Mouse (Mus musculus): Measurements from ENCODE around the gene Ttll12. TPM values are rescaled to one million over a fixed set of nuclear protein-coding genes. Genes with fewer than 3 reads are reported as not detected.

Gene Ttll12
- polyA plus RNA-seq, 1 experiment from 2014 or later = 38.9 TPM

- Histone ChIP-seq H3K27ac (ENCODE audit: low read length) (peak overlapping the region; percentile 83), H3K9ac (replicated peaks; ENCODE audit: low read length) (peak overlapping the region; percentile 20; the same call in 1 of the 2 replicates), H3K36me3 (ENCODE audit: insufficient read depth, low read length) (no peaks in the 10 kb centered on the region), H3K4me1 (ENCODE audit: insufficient read depth, low read length) (peaks cover 41% of the 10 kb centered on the region), H3K27me3 (ENCODE audit: insufficient read depth, low read length) (peaks cover 21% of the 10 kb centered on the region), H3K9me3 (ENCODE audit: low read length) (no peaks in the 10 kb centered on the region), H3K4me3 (ENCODE audit: low read length) (no peak overlapping the region), H3K4me2 (replicated peaks; ENCODE audit: low read depth, low read length) (no peak overlapping the region)
- ATAC-seq (ENCODE audit: low FRiP score, low TSS enrichment) = no peak
- WGBS = 52% methylated on average over 6 of the region's 6 CpGs
Measured at GRCm38 (mm10) chr15:83530688-83531087, 64.3 kb downstream of the Ttll12 start.

GRCm38 (mm10) chr15:83530233-83530632 lies 64.7 kb downstream of the Ttll12 start:
- no peak overlapping the region for H3K4me3 ChIP-seq (ENCODE audit: low read length)
- H3K27me3 ChIP-seq (ENCODE audit: insufficient read depth, low read length) = peaks cover 22% of the 10 kb centered on the region
- H3K4me1 ChIP-seq (ENCODE audit: insufficient read depth, low read length) = peaks cover 41% of the 10 kb centered on the region
- ATAC-seq (ENCODE audit: low FRiP score, low TSS enrichment) = peak; percentile 39
- no peaks in the 10 kb centered on the region for H3K9me3 ChIP-seq (ENCODE audit: low read length)
- peak overlapping the region; percentile 83 for H3K27ac ChIP-seq (ENCODE audit: low read length)
- no peak overlapping the region for H3K4me2 ChIP-seq (replicated peaks; ENCODE audit: low read depth, low read length)
- peak overlapping the region; percentile 20; the same call in 1 of the 2 replicates for H3K9ac ChIP-seq (replicated peaks; ENCODE audit: low read length)
- WGBS = 39% methylated on average over 9 of the region's 9 CpGs
- H3K36me3 ChIP-seq (ENCODE audit: insufficient read depth, low read length) = no peaks in the 10 kb centered on the region

- ATAC-seq (ENCODE audit: low FRiP score, low TSS enrichment) = no peak
- Histone ChIP-seq H3K9ac (replicated peaks; ENCODE audit: low read length) (no peak overlapping the region), H3K27ac (ENCODE audit: low read length) (peak overlapping the region; percentile 67), H3K9me3 (ENCODE audit: low read length) (no peaks in the 10 kb centered on the region), H3K4me1 (ENCODE audit: insufficient read depth, low read length) (peaks cover 41% of the 10 kb centered on the region), H3K27me3 (ENCODE audit: insufficient read depth, low read length) (peaks cover 22% of the 10 kb centered on the region), H3K36me3 (ENCODE audit: insufficient read depth, low read length) (no peaks in the 10 kb centered on the region), H3K4me3 (ENCODE audit: low read length) (no peak overlapping the region), H3K4me2 (replicated peaks; ENCODE audit: low read depth, low read length) (no peak overlapping the region)
- WGBS = 73% methylated on average over 5 of the region's 5 CpGs
Measured at GRCm38 (mm10) chr15:83529765-83530164, 65.2 kb downstream of the Ttll12 start.

GRCm38 (mm10) chr15:83528892-83529291 lies 66.1 kb downstream of the Ttll12 start:
- WGBS = 56% methylated on average over 4 of the region's 4 CpGs
- H3K27ac ChIP-seq (ENCODE audit: low read length) = peak overlapping the region; percentile 67; the same call in 1 of the 2 replicates
- H3K27me3 ChIP-seq (ENCODE audit: insufficient read depth, low read length) = peaks cover 24% of the 10 kb centered on the region
- H3K9me3 ChIP-seq (ENCODE audit: low read length) = no peaks in the 10 kb centered on the region
- H3K4me3 ChIP-seq (ENCODE audit: low read length) = no peak overlapping the region
- ATAC-seq (ENCODE audit: low FRiP score, low TSS enrichment) = no peak
- H3K4me1 ChIP-seq (ENCODE audit: insufficient read depth, low read length) = peaks cover 41% of the 10 kb centered on the region
- no peaks in the 10 kb centered on the region for H3K36me3 ChIP-seq (ENCODE audit: insufficient read depth, low read length)
- no peak overlapping the region for H3K4me2 ChIP-seq (replicated peaks; ENCODE audit: low read depth, low read length)
- H3K9ac ChIP-seq (replicated peaks; ENCODE audit: low read length) = no peak overlapping the region

- Histone ChIP-seq H3K4me2 (replicated peaks; ENCODE audit: low read depth, low read length) (peak overlapping the region; percentile 98), H3K27ac (ENCODE audit: low read length) (no peak overlapping the region), H3K36me3 (ENCODE audit: insufficient read depth, low read length) (no peaks in the 10 kb centered on the region), H3K9me3 (ENCODE audit: low read length) (no peaks in the 10 kb centered on the region), H3K4me1 (ENCODE audit: insufficient read depth, low read length) (peaks cover 45% of the 10 kb centered on the region), H3K27me3 (ENCODE audit: insufficient read depth, low read length) (peaks cover 24% of the 10 kb centered on the region), H3K9ac (replicated peaks; ENCODE audit: low read length) (peak overlapping the region; percentile 61; the same call in 1 of the 2 replicates), H3K4me3 (ENCODE audit: low read length) (peak overlapping the region; percentile 60)
- WGBS = 91% methylated on average over 2 of the region's 2 CpGs
- no peak for ATAC-seq (ENCODE audit: low FRiP score, low TSS enrichment)
Measured at GRCm38 (mm10) chr15:83527747-83528146, 67.2 kb downstream of the Ttll12 start.

- WGBS = under 1% methylated on average over 26 of the region's 26 CpGs
- Histone ChIP-seq H3K27ac (ENCODE audit: low read length) (no peak overlapping the region), H3K4me3 (ENCODE audit: low read length) (peak overlapping the region; percentile 60), H3K27me3 (ENCODE audit: insufficient read depth, low read length) (peaks cover 24% of the 10 kb centered on the region), H3K4me2 (replicated peaks; ENCODE audit: low read depth, low read length) (peak overlapping the region; percentile 98), H3K4me1 (ENCODE audit: insufficient read depth, low read length) (peaks cover 45% of the 10 kb centered on the region), H3K9me3 (ENCODE audit: low read length) (no peaks in the 10 kb centered on the region), H3K36me3 (ENCODE audit: insufficient read depth, low read length) (no peaks in the 10 kb centered on the region), H3K9ac (replicated peaks; ENCODE audit: low read length) (peak overlapping the region; percentile 61)
- ATAC-seq (ENCODE audit: low FRiP score, low TSS enrichment) = no peak; the same call in 1 of the 2 replicates
Measured at GRCm38 (mm10) chr15:83527092-83527437, 67.9 kb downstream of the Ttll12 start.

- Histone ChIP-seq H3K9me3 (ENCODE audit: low read length) (no peaks in the 10 kb centered on the region), H3K36me3 (ENCODE audit: insufficient read depth, low read length) (no peaks in the 10 kb centered on the region), H3K27me3 (ENCODE audit: insufficient read depth, low read length) (peaks cover 24% of the 10 kb centered on the region), H3K4me1 (ENCODE audit: insufficient read depth, low read length) (peaks cover 45% of the 10 kb centered on the region), H3K4me2 (replicated peaks; ENCODE audit: low read depth, low read length) (peak within 1 kb of the TSS; percentile 98), H3K9ac (replicated peaks; ENCODE audit: low read length) (peak within 1 kb of the TSS; percentile 61), H3K27ac (ENCODE audit: low read length) (no peak within 1 kb of the TSS), H3K4me3 (ENCODE audit: low read length) (peak within 1 kb of the TSS; percentile 60)
- under 1% methylated on average over 45 of the region's 45 CpGs for WGBS
- ATAC-seq (ENCODE audit: low FRiP score, low TSS enrichment) = peak; percentile 69
Measured at GRCm38 (mm10) chr15:83526424-83527091, 68.4 kb downstream of the Ttll12 start, which contains the start of gene Bik. Gene Bik, plus strand, starts transcription at chr15:83526862.

Other genes with a start within 250 kb of the Ttll12 start
- 39.2 and 41.1 TPM in 2 replicates for gene Arfgap3, start 244.9 kb downstream of the Ttll12 start, polyA plus RNA-seq (2015; fragmentation: Nextera tagmentation; extraction: Ambion mirVana)
- 85.4 and 92.0 TPM in 2 replicates for gene Pacsin2, start 130.6 kb downstream of the Ttll12 start, polyA plus RNA-seq (2015; fragmentation: Nextera tagmentation; extraction: Ambion mirVana)
- 27.3 and 28.2 TPM in 2 replicates for gene Ttll1, start 84.3 kb downstream of the Ttll12 start, polyA plus RNA-seq (2015; fragmentation: Nextera tagmentation; extraction: Ambion mirVana)
- 11.7 and 11.9 TPM in 2 replicates for gene Bik, start 68.3 kb downstream of the Ttll12 start, polyA plus RNA-seq (2015; fragmentation: Nextera tagmentation; extraction: Ambion mirVana)
- gene Tspo, start 31.6 kb downstream of the Ttll12 start, polyA plus RNA-seq (2015; fragmentation: Nextera tagmentation; extraction: Ambion mirVana) = 84.4 and 107 TPM in 2 replicates
- gene Mcat, start 31.4 kb downstream of the Ttll12 start, polyA plus RNA-seq (2015; fragmentation: Nextera tagmentation; extraction: Ambion mirVana) = 38.6 and 39.0 TPM in 2 replicates
- 4.8 and 4.9 TPM in 2 replicates for gene Scube1, start 129.9 kb upstream of the Ttll12 start, polyA plus RNA-seq (2015; fragmentation: Nextera tagmentation; extraction: Ambion mirVana)
- 0.39 and 0.42 TPM in 2 replicates for gene Mpped1, start 184.3 kb upstream of the Ttll12 start, polyA plus RNA-seq (2015; fragmentation: Nextera tagmentation; extraction: Ambion mirVana)

All from kidney, embryonic 16.5 days (tissue).